Mouse (Mus musculus): ENCODE results near the gene Slc25a51.

DNA sequence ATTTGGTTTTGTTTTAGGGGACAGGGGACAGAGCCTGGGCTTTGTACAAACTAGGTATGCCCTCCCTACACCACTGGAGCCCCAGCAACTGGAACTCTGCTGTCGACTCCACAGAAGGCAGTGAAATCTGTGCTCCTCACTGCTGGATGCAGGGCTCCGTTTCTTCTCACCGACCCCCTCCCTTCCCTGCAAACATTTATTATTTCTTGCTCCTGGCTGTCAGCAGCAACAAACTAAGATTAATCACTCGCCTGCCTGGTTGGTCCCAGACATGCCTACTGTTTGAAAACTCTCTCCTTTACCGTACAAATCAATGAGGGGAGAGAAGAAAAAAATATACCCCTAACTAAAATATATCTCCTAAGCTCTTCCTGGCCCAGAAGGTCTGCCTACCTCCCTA, 30.7 kb upstream of the Slc25a51 start:
- no peak for TF ChIP-seq TAL1 (IDR thresholded peaks at IDR 0.05; ENCODE audit: low read length)
- no peak for TF ChIP-seq GATA1 (IDR thresholded peaks at IDR 0.05; ENCODE audit: low read length)
